Mouse (Mus musculus) midbrain, embryonic 12.5 days (tissue): ENCODE data around the gene Wdr48. TPM values are rescaled to one million over a fixed set of nuclear protein-coding genes. Genes with fewer than 3 reads are reported as not detected.

Source experiments
- ATAC-seq: fragments of 200-750 bp; cut with Nextera tagmentation; 2 replicates; pipeline ENCODE4 v1.8.0; 2017; ENCODE audit warnings: low read depth, moderate TSS enrichment, moderate library complexity; ENCODE audit not compliant: low FRiP score
- H3K27ac ChIP-seq: fragments of 300-500 bp; sonication (generic); replicated peaks from 2 replicates; pipeline ENCODE4 v1.5.1; 2016; ENCODE audit warnings: mild to moderate bottlenecking
- H3K27me3 ChIP-seq: fragments of 300-500 bp; sonication (generic); 2 replicates; pipeline ENCODE4 v1.6.1; 2016; ENCODE audit warnings: mild to moderate bottlenecking
- H3K36me3 ChIP-seq: fragments of 300-500 bp; sonication (generic); 2 replicates; pipeline ENCODE4 v1.6.1; 2016
- H3K4me1 ChIP-seq: fragments of 300-500 bp; sonication (generic); 2 replicates; pipeline ENCODE4 v1.6.1; 2016
- H3K4me2 ChIP-seq: fragments of 300-500 bp; sonication (generic); replicated peaks from 2 replicates; pipeline ENCODE4 v1.6.1; 2016; ENCODE audit warnings: mild to moderate bottlenecking, moderate library complexity
- H3K4me3 ChIP-seq: fragments of 300-500 bp; sonication (generic); 2 replicates; pipeline ENCODE4 v1.5.1; 2016; ENCODE audit warnings: mild to moderate bottlenecking
- H3K9ac ChIP-seq: fragments of 300-500 bp; sonication (generic); replicated peaks from 2 replicates; pipeline ENCODE4 v1.6.1; 2016; ENCODE audit warnings: mild to moderate bottlenecking, moderate library complexity
- H3K9me3 ChIP-seq: fragments of 300-500 bp; sonication (generic); 2 replicates; pipeline ENCODE4 v1.6.1; 2016; ENCODE audit warnings: mild to moderate bottlenecking
- WGBS: fragments of 180-500 bp; shearing (Covaris S2); methylation state at CpG from one replicate; pipeline ENCODE4 v1.1.7; 2016; 5-methylcytosine and 5-hydroxymethylcytosine counted together
- polyA plus RNA-seq: library from polyadenylated mRNA; unstranded; fragments of >200 nt; fragmentation: Nextera tagmentation; extraction: Ambion mirVana; gene quantifications from 2 replicates; pipeline ENCODE4 v1.2.1, GENCODE M21; 2016

Gene Wdr48
- polyA plus RNA-seq, 1 experiment from 2014 or later: 77.0 TPM

- Histone ChIP-seq H3K4me1 (peaks cover 7% of the 10 kb centered on the region; the same call in 1 of the 2 replicates), H3K36me3 (no peaks in the 10 kb centered on the region), H3K9ac (no peak overlapping the region), H3K4me3 (no peak overlapping the region), H3K9me3 (no peaks in the 10 kb centered on the region), H3K4me2 (no peak overlapping the region), H3K27me3 (0 out of 2 replicates have a peak, but pooled peaks cover 2% of the 10 kb centered on the region), H3K27ac (no peak overlapping the region)
- ATAC-seq: no peak
- WGBS: 92% methylated on average over 12 of the region's 12 CpGs
These were observed 77.9 kb downstream of the Wdr48 start for GRCm38 (mm10) chr9:119972582-119972981.

GRCm38 (mm10) chr9:119973281-119973680, 78.6 kb downstream of the Wdr48 start:
- Histone ChIP-seq H3K27me3 (no peaks in the 10 kb centered on the region), H3K9ac (no peak overlapping the region), H3K9me3 (no peaks in the 10 kb centered on the region), H3K4me2 (no peak overlapping the region), H3K36me3 (no peaks in the 10 kb centered on the region), H3K27ac (no peak overlapping the region), H3K4me3 (no peak overlapping the region), H3K4me1 (peaks cover 13% of the 10 kb centered on the region; the same call in 1 of the 2 replicates)
- ATAC-seq: no peak
- 95% methylated on average over 23 of the region's 23 CpGs for WGBS

- Histone ChIP-seq H3K4me3 (no peak overlapping the region), H3K27ac (no peak overlapping the region), H3K9ac (no peak overlapping the region), H3K36me3 (no peaks in the 10 kb centered on the region), H3K4me2 (no peak overlapping the region), H3K27me3 (no peaks in the 10 kb centered on the region), H3K9me3 (no peaks in the 10 kb centered on the region), H3K4me1 (peaks cover 18% of the 10 kb centered on the region; the same call in 1 of the 2 replicates)
- 92% methylated on average over 27 of the region's 27 CpGs for WGBS
- ATAC-seq: no peak
These were observed 79.3 kb downstream of the Wdr48 start for GRCm38 (mm10) chr9:119973869-119974520.

- ATAC-seq: no peak
- Histone ChIP-seq H3K4me2 (no peak overlapping the region), H3K4me1 (peaks cover 18% of the 10 kb centered on the region; the same call in 1 of the 2 replicates), H3K27me3 (no peaks in the 10 kb centered on the region), H3K4me3 (no peak overlapping the region), H3K27ac (no peak overlapping the region), H3K9me3 (no peaks in the 10 kb centered on the region), H3K9ac (no peak overlapping the region), H3K36me3 (no peaks in the 10 kb centered on the region)
- 82% methylated on average over 5 of the region's 5 CpGs for WGBS
These were observed 79.9 kb downstream of the Wdr48 start for GRCm38 (mm10) chr9:119974609-119975008.

GRCm38 (mm10) chr9:119975286-119975685, 80.6 kb downstream of the Wdr48 start:
- ATAC-seq: no peak
- Histone ChIP-seq H3K4me3 (no peak overlapping the region), H3K4me2 (no peak overlapping the region), H3K4me1 (peaks cover 18% of the 10 kb centered on the region; the same call in 1 of the 2 replicates), H3K9ac (no peak overlapping the region), H3K36me3 (no peaks in the 10 kb centered on the region), H3K27ac (no peak overlapping the region), H3K27me3 (no peaks in the 10 kb centered on the region), H3K9me3 (no peaks in the 10 kb centered on the region)
- WGBS: 96% methylated on average over 4 of the region's 4 CpGs

Other genes starting within 250 kb of the Wdr48 start
- gene Scn10a, start 175.6 kb upstream of the Wdr48 start, polyA plus RNA-seq: not detected in 2 replicates
- 0.17 and 0.18 TPM in 2 replicates for gene Scn11a, start 69.4 kb upstream of the Wdr48 start, polyA plus RNA-seq
- 21.3 and 23.3 TPM in 2 replicates for gene Gorasp1, start 42.7 kb downstream of the Wdr48 start, polyA plus RNA-seq
- 0.22 and 0.43 TPM in 2 replicates for gene Ttc21a, start 42.7 kb downstream of the Wdr48 start, polyA plus RNA-seq
- 0.89 and 1.5 TPM in 2 replicates for gene Csrnp1, start 89.8 kb downstream of the Wdr48 start, polyA plus RNA-seq
- gene Xirp1, start 128.7 kb downstream of the Wdr48 start, polyA plus RNA-seq: 0.04 TPM in 1 of 2 replicates, not detected in the other
- gene Cx3cr1, start 175.0 kb downstream of the Wdr48 start, polyA plus RNA-seq: 7.0 and 7.7 TPM in 2 replicates
- not detected in 2 replicates for gene Ccr8, start 197.2 kb downstream of the Wdr48 start, polyA plus RNA-seq
- 33.6 and 36.1 TPM in 2 replicates for gene Slc25a38, start 215.5 kb downstream of the Wdr48 start, polyA plus RNA-seq
- gene Rpsa, start 232.8 kb downstream of the Wdr48 start, polyA plus RNA-seq: 959 and 1,005 TPM in 2 replicates